Mouse (Mus musculus): ENCODE measurements around the gene Prim1.

GRCm38 (mm10) chr10:128039858-128040257, 24.9 kb downstream of the Prim1 start:
- TF ChIP-seq CTCF (IDR thresholded peaks at IDR 0.05; ENCODE audit: borderline replicate concordance, insufficient read depth, low read length) (no peak), POLR2A (IDR thresholded peaks at IDR 0.05; ENCODE audit: low read depth, low read length) (no peak)

Measured in embryonic fibroblast, embryonic 13.5 days (primary cell).